Mouse (Mus musculus) midbrain, embryonic 14.5 days (tissue): ENCODE data around the gene Gm10112. TPM values are rescaled to one million over a fixed set of nuclear protein-coding genes. Genes with fewer than 3 reads are reported as not detected.

ENCODE experiments used
- ATAC-seq: fragments of 200-750 bp; cut with Nextera tagmentation; 2 replicates; pipeline ENCODE4 v1.8.0; 2017; ENCODE audit warnings: moderate number of reproducible peaks, moderate library complexity; ENCODE audit not compliant: low FRiP score, low TSS enrichment
- DNase-seq: peaks from one replicate; pipeline ENCODE4 v3.0.0-alpha.2; 2015
- H3K27ac ChIP-seq: fragments of 300-500 bp; sonication (generic); replicated peaks from 2 replicates; pipeline ENCODE4 v1.5.1; 2014; ENCODE audit warnings: mild to moderate bottlenecking, low read depth, low read length, moderate library complexity
- H3K27me3 ChIP-seq: fragments of 300-500 bp; sonication (generic); 2 replicates; pipeline ENCODE4 v1.6.1; 2014; ENCODE audit warnings: low read length, control low read depth, mixed read lengths; ENCODE audit not compliant: control insufficient read depth, insufficient read depth
- H3K36me3 ChIP-seq: fragments of 300-500 bp; sonication (generic); 2 replicates; pipeline ENCODE4 v1.6.1; 2014; ENCODE audit warnings: low read length, control low read depth; ENCODE audit not compliant: control insufficient read depth, insufficient read depth
- H3K4me1 ChIP-seq: fragments of 300-500 bp; sonication (generic); 2 replicates; pipeline ENCODE4 v1.6.1; 2014; ENCODE audit warnings: mild to moderate bottlenecking, antibody characterized with exemption, low read length, control low read depth; ENCODE audit not compliant: control insufficient read depth, insufficient read depth
- H3K4me2 ChIP-seq: fragments of 300-500 bp; sonication (generic); 2 replicates; pipeline ENCODE4 v1.6.1; 2014; ENCODE audit warnings: mild to moderate bottlenecking, low read length, moderate library complexity
- H3K4me3 ChIP-seq: fragments of 300-500 bp; sonication (generic); replicated peaks from 2 replicates; pipeline ENCODE4 v1.5.1; 2014; ENCODE audit warnings: low read depth, low read length
- H3K9ac ChIP-seq: fragments of 300-500 bp; sonication (generic); replicated peaks from 2 replicates; pipeline ENCODE4 v1.6.1; 2014; ENCODE audit warnings: mild to moderate bottlenecking, low read length, moderate library complexity
- H3K9me3 ChIP-seq: fragments of 300-500 bp; sonication (generic); 2 replicates; pipeline ENCODE4 v1.6.1; 2016; ENCODE audit warnings: low read length, control low read depth, mixed read lengths; ENCODE audit not compliant: control insufficient read depth
- WGBS: fragments of 180-500 bp; shearing (Covaris S2); extraction: QIAGEN DNeasy Blood & Tissue Kit; methylation state at CpG from one replicate; pipeline ENCODE4 v1.1.7; 2014; 5-methylcytosine and 5-hydroxymethylcytosine counted together
- polyA plus RNA-seq: library from polyadenylated mRNA; unstranded; fragments of >200 nt; fragmentation: Nextera tagmentation; extraction: Ambion mirVana; gene quantifications from 2 replicates; pipeline ENCODE4 v1.2.1, GENCODE M21; 2014

Gm10112 gene
- polyA plus RNA-seq, result not detected in 2 replicates

GRCm38 (mm10) chrX:111168040-111168439 lies at the start of gene Gm10112:
Gm10112 (plus strand) TSS chrX:111168340.
- H3K27ac ChIP-seq, result no peak within 1 kb of the TSS
- ATAC-seq (no peak), DNase-seq (no peak)
- H3K4me3 ChIP-seq, result no peak within 1 kb of the TSS
- H3K9ac ChIP-seq, result no peak within 1 kb of the TSS
- WGBS, result 92% methylated on average over 3 of the region's 3 CpGs
- H3K4me1 ChIP-seq, result no peaks in the 10 kb centered on the region
- no peak within 1 kb of the TSS for H3K4me2 ChIP-seq
- no peaks in the 10 kb centered on the region for H3K36me3 ChIP-seq
- H3K27me3 ChIP-seq, result no peaks in the 10 kb centered on the region
- H3K9me3 ChIP-seq, result no peaks in the 10 kb centered on the region

GRCm38 (mm10) chrX:111189574-111189973 lies 21.4 kb downstream of the Gm10112 start:
- peak; percentile 15 for DNase-seq
- Histone ChIP-seq H3K4me3 (no peak overlapping the region), H3K36me3 (no peaks in the 10 kb centered on the region), H3K4me1 (no peaks in the 10 kb centered on the region), H3K27me3 (no peaks in the 10 kb centered on the region), H3K4me2 (no peak overlapping the region), H3K27ac (no peak overlapping the region), H3K9me3 (no peaks in the 10 kb centered on the region), H3K9ac (no peak overlapping the region)
- 67% methylated on average over 1 of the region's 1 CpGs for WGBS
- ATAC-seq, result no peak

- Histone ChIP-seq H3K9ac (no peak overlapping the region), H3K36me3 (no peaks in the 10 kb centered on the region), H3K4me1 (no peaks in the 10 kb centered on the region), H3K27me3 (no peaks in the 10 kb centered on the region), H3K4me2 (no peak overlapping the region), H3K9me3 (no peaks in the 10 kb centered on the region), H3K27ac (no peak overlapping the region), H3K4me3 (no peak overlapping the region)
- ATAC-seq (no peak), DNase-seq (peak; percentile 74)
- WGBS, result 2% methylated on average over 2 of the region's 2 CpGs
Observed at GRCm38 (mm10) chrX:111196376-111196775, 28.2 kb downstream of the Gm10112 start.

GRCm38 (mm10) chrX:111210225-111210624 lies 42.1 kb downstream of the Gm10112 start:
- DNase-seq, result peak; percentile 81
- ATAC-seq, result peak; percentile 48; the same call in 1 of the 2 replicates

More at GRCm38 (mm10) chrX:111210225-111210624, 42.1 kb downstream of the Gm10112 start:
- Histone ChIP-seq H3K27me3 (no peaks in the 10 kb centered on the region), H3K4me1 (no peaks in the 10 kb centered on the region), H3K4me2 (no peak overlapping the region), H3K27ac (no peak overlapping the region), H3K9ac (no peak overlapping the region), H3K4me3 (no peak overlapping the region), H3K9me3 (no peaks in the 10 kb centered on the region), H3K36me3 (no peaks in the 10 kb centered on the region)
- WGBS, result 22% methylated on average over 5 of the region's 5 CpGs

Other genes starting within 250 kb of the Gm10112 start
- not detected in 2 replicates for gene Cylc1, start 57.9 kb upstream of the Gm10112 start, polyA plus RNA-seq